Mouse (Mus musculus) right cerebral cortex, postnatal 14 days (tissue): ENCODE data around the gene Prrx2.

Source experiments
- DNase-seq: peaks from one replicate; pipeline ENCODE4 v3.0.0; 2022

Gene Prrx2

GRCm38 (mm10) chr2:30872669-30873068 is 37.9 kb downstream of the Prrx2 start:
- no peak for DNase-seq

- DNase-seq, result no peak
Observed at GRCm38 (mm10) chr2:30874445-30874844, 39.7 kb downstream of the Prrx2 start.

GRCm38 (mm10) chr2:30875096-30875495 is 40.3 kb downstream of the Prrx2 start:
- no peak for DNase-seq

- no peak for DNase-seq
Observed at GRCm38 (mm10) chr2:30875621-30876432, 41.1 kb downstream of the Prrx2 start.

- no peak for DNase-seq
Observed at GRCm38 (mm10) chr2:30879481-30879880, 44.7 kb downstream of the Prrx2 start.

GRCm38 (mm10) chr2:30881215-30881614 is 46.4 kb downstream of the Prrx2 start:
- DNase-seq, result no peak

GRCm38 (mm10) chr2:30884852-30885373 is 50.1 kb downstream of the Prrx2 start:
- no peak for DNase-seq

GRCm38 (mm10) chr2:30885453-30886163 is 50.8 kb downstream of the Prrx2 start:
- peak; percentile 58 for DNase-seq

- DNase-seq, result peak; percentile 44
Observed at GRCm38 (mm10) chr2:30891002-30891401, 56.2 kb downstream of the Prrx2 start.

- no peak for DNase-seq
Observed at GRCm38 (mm10) chr2:30893399-30893798, 58.6 kb downstream of the Prrx2 start.

GRCm38 (mm10) chr2:30893946-30894345 is 59.2 kb downstream of the Prrx2 start:
- no peak for DNase-seq

GRCm38 (mm10) chr2:30897291-30897690 is 62.5 kb downstream of the Prrx2 start:
- no peak for DNase-seq

- DNase-seq, result no peak
Observed at GRCm38 (mm10) chr2:30899397-30900069, 64.8 kb downstream of the Prrx2 start.

GRCm38 (mm10) chr2:30901646-30902160 is 66.9 kb downstream of the Prrx2 start:
- DNase-seq, result no peak

GRCm38 (mm10) chr2:30902256-30902655 is 67.5 kb downstream of the Prrx2 start:
- no peak for DNase-seq

- DNase-seq, result no peak
Observed at GRCm38 (mm10) chr2:30902726-30903722, 68.3 kb downstream of the Prrx2 start.

GRCm38 (mm10) chr2:30904231-30904630 is 69.5 kb downstream of the Prrx2 start:
- no peak for DNase-seq

GRCm38 (mm10) chr2:30904991-30905390 is 70.2 kb downstream of the Prrx2 start:
- DNase-seq, result no peak

- DNase-seq, result no peak
Observed at GRCm38 (mm10) chr2:30905906-30906305, 71.1 kb downstream of the Prrx2 start.

- DNase-seq, result no peak
Observed at GRCm38 (mm10) chr2:30906641-30907040, 71.9 kb downstream of the Prrx2 start.

GRCm38 (mm10) chr2:30912291-30912773 is 77.6 kb downstream of the Prrx2 start:
- no peak for DNase-seq

GRCm38 (mm10) chr2:30913022-30913421 is 78.2 kb downstream of the Prrx2 start:
- no peak for DNase-seq
